Mouse (Mus musculus): ENCODE results near the gene Srd5a1.

- TF ChIP-seq MYOG (IDR thresholded peaks at IDR 0.05; ENCODE audit: control insufficient read depth, extremely low read depth, insufficient read length) (no peak), CTCF (IDR thresholded peaks at IDR 0.05; ENCODE audit: control insufficient read depth, insufficient read depth, insufficient read length) (no peak), MAX (IDR thresholded peaks at IDR 0.05) (no peak), USF1 (IDR thresholded peaks at IDR 0.05; ENCODE audit: low read depth) (no peak)
These were observed 54.5 kb downstream of the Srd5a1 start for GRCm38 (mm10) chr13:69556728-69557127.
